Mouse (Mus musculus) MEL (cell line): ENCODE measurements around the gene Rhox2c.
"Not testable (repeated sequence)": the region's sequence is repeated elsewhere in the genome, so short reads cannot be mapped to it uniquely, and the experiment has no call there.

Experiments used
- CHD1 ChIP-seq: IDR thresholded peaks from 2 replicates; pipeline ENCODE4 v1.6.1; 2012; ENCODE audit warnings: low read depth, mild to moderate bottlenecking, inconsistent platforms, low read length, improper control_type of control experiment
- CTCF ChIP-seq, 3 experiments: IDR thresholded peaks in 2 of 3; conservative IDR thresholded peaks in 1 of 3; 2 replicates each; pipeline ENCODE4 v1.5.1; 2011 to 2012; ENCODE audit warnings: low read length in 3 of 3, low read depth in 2 of 3, mild to moderate bottlenecking in 2 of 3, improper control_type of control experiment in 1 of 3, inconsistent platforms in 1 of 3, mixed read lengths in 1 of 3, moderate library complexity in 1 of 3; ENCODE audit not compliant: control insufficient read depth in 1 of 3, insufficient read depth in 1 of 3, poor library complexity in 1 of 3, severe bottlenecking in 1 of 3
- EP300 ChIP-seq, 2 experiments: IDR thresholded peaks; 2 replicates each; pipeline ENCODE4 v1.6.1; 2011; ENCODE audit warnings: improper control_type of control experiment in 2 of 2, low read length in 2 of 2, low read depth in 1 of 2, mild to moderate bottlenecking in 1 of 2
- GATA1 ChIP-seq: IDR thresholded peaks from 2 replicates; pipeline ENCODE4 v1.6.1; 2011; ENCODE audit warnings: low read depth, low read length, improper control_type of control experiment
- POLR2A ChIP-seq, 2 experiments: IDR thresholded peaks; 2 replicates each; pipeline ENCODE4 v1.6.1; 2011 to 2012; ENCODE audit warnings: low read length in 2 of 2, mild to moderate bottlenecking in 2 of 2, control low read depth in 1 of 2, improper control_type of control experiment in 1 of 2, low read depth in 1 of 2, moderate library complexity in 1 of 2; ENCODE audit not compliant: control insufficient read depth in 1 of 2, insufficient read depth in 1 of 2, poor library complexity in 1 of 2
- RCOR1 ChIP-seq: IDR thresholded peaks from 2 replicates; pipeline ENCODE4 v1.6.1; 2012; ENCODE audit warnings: low read depth, mild to moderate bottlenecking, inconsistent platforms, low read length, improper control_type of control experiment
- SIN3A ChIP-seq: IDR thresholded peaks from 2 replicates; pipeline ENCODE4 v1.6.1; 2012; ENCODE audit warnings: low read length, improper control_type of control experiment, inconsistent platforms
- SMC3 ChIP-seq: IDR thresholded peaks from 2 replicates; pipeline ENCODE4 v1.6.1; 2011; ENCODE audit warnings: low read depth, low read length, improper control_type of control experiment
- TBP ChIP-seq: IDR thresholded peaks from 2 replicates; pipeline ENCODE4 v1.8.0; 2011; ENCODE audit warnings: low read depth, low read length, improper control_type of control experiment
- ZNF384 ChIP-seq: IDR thresholded peaks from 2 replicates; pipeline ENCODE4 v1.6.1; 2012; ENCODE audit warnings: low read depth, mild to moderate bottlenecking, inconsistent platforms, low read length, improper control_type of control experiment

GRCm38 (mm10) chrX:37514059-37514458, 60.6 kb downstream of the Rhox2c start, which contains the start of gene Rhox4d:
- TF ChIP-seq EP300 (IDR thresholded peaks at IDR 0.05; ENCODE audit: low read depth in 1 of 2, low read length in 2 of 2); ZNF384; CHD1; CTCF (IDR thresholded peaks at IDR 0.05 in 2 of 3, conservative IDR thresholded peaks at IDR 0.05 in 1 of 3; ENCODE audit: control insufficient read depth in 1 of 3, insufficient read depth in 1 of 3, low read depth in 2 of 3, low read length in 3 of 3, poor library complexity in 1 of 3, severe bottlenecking in 1 of 3); GATA1; SIN3A; POLR2A (IDR thresholded peaks at IDR 0.05; ENCODE audit: control insufficient read depth in 1 of 2, insufficient read depth in 1 of 2, low read depth in 1 of 2, low read length in 2 of 2, poor library complexity in 1 of 2); RCOR1; SMC3; TBP: not testable (repeated sequence)
